Mouse (Mus musculus) heart, adult 2 months (tissue): ENCODE data around the gene Tssk1.

Experiments
- CTCF ChIP-seq: fragments of 200-600 bp; IDR thresholded peaks from 2 replicates; pipeline ENCODE4 v1.8.1; 2022; ENCODE audit warnings: antibody characterized with exemption, mild to moderate bottlenecking, moderate library complexity
- EP300 ChIP-seq: fragments of 200-500 bp; IDR thresholded peaks from 2 replicates; pipeline ENCODE4 v1.6.1; 2011; ENCODE audit warnings: low read depth, low read length, control low read depth; ENCODE audit not compliant: insufficient read depth
- POLR2A ChIP-seq: fragments of 200-500 bp; IDR thresholded peaks from 2 replicates; pipeline ENCODE4 v1.6.1; 2011; ENCODE audit warnings: mild to moderate bottlenecking, low read depth, low read length, control low read depth; ENCODE audit not compliant: insufficient read depth

- no peak for TF ChIP-seq POLR2A
- no peak for TF ChIP-seq CTCF
- no peak for TF ChIP-seq EP300
Observed at GRCm38 (mm10) chr16:17879571-17879970, 14.5 kb upstream of the Tssk1 start.
